Mouse (Mus musculus) left cerebral cortex, postnatal 14 days (tissue): ENCODE results near the gene Cstad. TPM values are rescaled to one million over a fixed set of nuclear protein-coding genes. Genes with fewer than 3 reads are reported as not detected.

Experiments
- DNase-seq, 2 experiments: peaks; one replicate each; pipeline ENCODE4 v3.0.0; 2021 to 2022; ENCODE audit warnings: low spot score in 2 of 2, mixed read lengths in 1 of 2
- intact Hi-C: fragments of 180-260 bp; cut with DNase I; formaldehyde crosslinking; loops from one replicate; pipeline ENCODE4 v1.15.1; 2025
- total RNA-seq, 2 experiments: library from RNA; stranded (reverse); gene quantifications; 2 replicates each; pipeline ENCODE4 v1.2.3; 2021

Cstad gene
- total RNA-seq, 2 experiments from 2014 or later, result 3.4 to 4.5 TPM

DNA sequence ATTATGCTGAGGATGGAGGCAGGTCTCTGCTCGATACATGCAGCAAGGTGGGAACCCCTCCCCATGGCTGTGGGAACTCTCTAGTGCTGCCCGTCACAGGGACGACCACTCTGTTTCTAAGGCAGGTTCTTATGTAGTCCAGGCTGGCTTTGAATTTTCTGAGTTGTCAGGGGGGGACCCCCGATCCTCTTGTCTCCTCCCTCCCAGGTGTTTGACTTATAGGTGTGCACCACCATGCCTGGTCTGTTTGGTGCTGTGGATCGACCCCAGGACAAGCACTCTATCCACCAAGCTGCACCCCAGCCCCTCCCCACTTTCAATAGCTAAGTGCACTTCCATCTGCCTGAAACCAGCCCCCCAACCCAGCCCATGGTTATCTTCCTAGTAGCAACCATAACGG lies 1.9 kb upstream of the Cstad start:
- intact Hi-C loops, result no loop called here
- no peak for DNase-seq

DNA sequence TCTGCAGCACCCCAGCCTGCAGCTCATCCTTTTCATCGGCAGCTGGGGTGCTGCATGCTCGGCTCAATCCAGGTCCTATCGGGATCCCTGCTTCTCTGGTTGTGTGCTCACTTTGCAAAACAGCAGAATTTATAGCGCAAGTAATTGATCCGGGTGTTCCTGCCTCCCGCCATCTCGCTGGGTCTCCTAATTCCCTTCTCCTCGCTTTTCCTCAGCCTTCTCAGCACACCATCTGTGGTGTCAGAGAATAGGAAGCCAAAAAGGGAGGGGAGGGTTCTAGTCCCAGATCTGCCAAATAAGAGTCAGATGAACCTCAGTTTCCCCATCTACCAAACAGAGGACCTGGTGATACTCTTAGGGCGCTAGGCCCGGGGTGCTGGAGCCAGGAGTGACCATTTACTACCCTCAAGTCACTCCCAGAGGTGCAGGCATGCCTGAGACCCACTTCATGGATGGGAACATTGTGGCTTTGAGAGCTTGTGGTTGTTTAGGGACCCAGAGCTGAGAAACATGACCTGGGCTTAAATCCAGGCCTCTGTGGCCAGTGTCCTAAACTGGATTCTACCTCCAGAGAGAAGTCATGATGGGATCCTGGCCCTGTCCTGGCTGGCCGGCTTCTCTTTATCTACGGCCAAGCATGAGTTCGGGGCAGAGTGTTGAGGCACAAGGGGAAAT lies 1.1 kb upstream of the Cstad start:
- DNase-seq, result peak in 1 of 2 experiments; percentile 48
- intact Hi-C loops, result loop anchor here (2.0 kb wide), 1 partner anchor 121 kb away; no protein-coding TSS in a partner anchor

DNA sequence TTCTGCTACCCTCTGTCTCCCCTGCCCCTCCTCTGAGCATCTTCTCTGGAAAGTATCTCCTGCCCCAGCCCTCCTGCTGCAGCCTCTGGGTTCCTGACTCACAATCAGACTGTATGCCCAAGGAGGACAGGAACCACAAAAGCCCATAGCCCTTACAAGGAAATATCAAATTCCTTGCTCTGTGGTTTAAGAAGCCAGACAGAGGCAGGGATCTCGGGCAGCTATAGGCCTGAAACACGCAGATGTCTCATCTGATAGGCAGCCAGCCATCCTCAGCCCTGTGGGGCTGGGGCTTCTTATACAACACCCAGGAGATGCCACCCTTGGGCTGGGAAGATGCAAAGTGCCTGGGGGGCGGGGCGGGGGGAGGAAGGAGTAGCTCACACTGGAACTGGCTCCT lies 956 bp downstream of the Cstad start:
- DNase-seq, result no peak
- intact Hi-C loops, result loop anchor here (2.0 to 5.0 kb wide), 2 partner anchors 112 to 123 kb away; no protein-coding TSS in a partner anchor

DNA sequence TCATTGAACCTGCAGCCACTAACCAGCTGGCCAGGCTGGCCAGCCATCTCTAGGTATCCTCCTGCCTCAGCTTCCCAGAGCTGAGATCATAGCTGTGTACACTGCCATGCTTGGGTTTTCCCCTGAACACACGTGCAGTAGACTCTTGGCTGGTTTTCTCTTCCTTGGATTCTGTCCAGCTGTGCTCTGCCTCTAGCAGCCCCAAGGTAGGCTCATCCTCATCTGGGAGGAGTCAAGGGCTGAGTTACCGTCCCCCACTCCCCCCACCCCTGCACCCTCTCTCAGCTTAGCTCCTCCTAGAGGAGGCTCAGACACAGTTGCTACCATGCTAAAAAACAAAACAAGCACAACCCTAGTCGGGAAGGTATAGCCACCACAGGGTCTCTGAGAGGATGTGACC lies 4.8 kb downstream of the Cstad start:
- no peak for DNase-seq
- intact Hi-C loops, result loop anchor here (5.0 kb wide), 3 partner anchors 97 to 193 kb away; no protein-coding TSS in a partner anchor

DNA sequence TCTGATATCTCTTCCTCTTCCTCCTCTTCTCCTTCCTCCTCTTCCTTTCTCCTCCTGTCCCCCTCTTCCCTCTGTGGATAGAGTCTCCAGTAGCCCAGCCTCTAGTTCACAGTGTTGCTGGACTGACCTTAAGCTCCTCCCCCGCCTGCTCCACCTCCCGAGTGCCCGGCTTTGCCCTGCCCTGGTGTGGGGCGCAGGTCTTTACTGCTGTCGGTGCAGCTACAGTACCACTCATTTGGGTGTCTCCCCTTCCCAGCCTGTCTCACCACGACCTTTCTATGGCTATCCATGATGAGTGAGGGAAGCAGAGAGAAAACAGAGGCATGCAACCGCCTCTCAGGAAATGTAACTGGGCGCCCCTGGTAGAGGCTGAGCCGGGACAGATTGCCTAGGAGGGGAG lies 5.5 kb downstream of the Cstad start:
- intact Hi-C loops, result loop anchor here (5.0 kb wide), 2 partner anchors 98 to 192 kb away; no protein-coding TSS in a partner anchor
- no peak for DNase-seq

DNA sequence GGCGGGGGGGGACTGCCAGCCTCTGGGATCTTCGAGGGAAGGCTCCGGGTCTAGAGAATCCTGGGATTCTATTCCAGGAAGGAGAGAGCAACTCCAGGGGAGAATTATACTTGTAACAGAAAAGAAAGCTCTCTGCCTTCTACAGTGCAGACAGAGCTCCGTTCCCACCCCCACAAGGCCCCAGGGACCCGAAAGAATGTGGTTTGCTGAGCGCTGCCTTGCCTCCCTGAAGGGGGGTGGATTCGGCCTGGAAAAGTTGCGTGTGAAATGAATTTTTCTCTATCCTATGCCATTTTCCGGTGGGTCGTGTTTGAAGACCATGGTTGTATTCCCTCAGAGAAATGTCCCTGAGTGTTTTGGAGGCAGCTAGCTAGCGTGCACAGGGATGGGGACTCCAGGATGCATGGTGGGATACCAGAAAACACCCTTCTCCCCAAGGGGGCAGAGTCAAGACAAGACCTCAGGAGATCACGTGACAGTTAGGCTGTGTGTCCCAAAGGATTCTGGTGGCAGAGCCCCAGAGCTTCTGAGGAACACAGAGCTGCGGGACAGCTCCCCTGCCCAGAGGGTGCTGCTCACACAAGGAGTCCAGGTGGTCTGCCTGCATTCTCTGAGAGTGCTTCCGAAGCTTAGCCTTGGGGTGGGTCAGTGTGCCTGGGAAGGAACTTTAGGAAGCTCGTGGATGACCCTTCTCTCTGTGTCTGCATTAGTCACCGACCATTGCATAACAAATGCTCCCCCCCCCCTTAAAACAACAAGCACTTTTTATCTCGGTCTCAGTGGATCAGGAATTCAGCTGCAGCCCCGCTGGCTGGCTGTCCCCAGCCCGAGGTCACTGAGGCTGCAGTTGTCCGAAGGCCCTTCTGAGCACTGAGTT lies 6.4 kb downstream of the Cstad start:
- peak in 1 of 2 experiments; percentile 45 for DNase-seq
- intact Hi-C loops, result loop anchor here (5.0 kb wide), 2 partner anchors 99 to 191 kb away; no protein-coding TSS in a partner anchor

DNA sequence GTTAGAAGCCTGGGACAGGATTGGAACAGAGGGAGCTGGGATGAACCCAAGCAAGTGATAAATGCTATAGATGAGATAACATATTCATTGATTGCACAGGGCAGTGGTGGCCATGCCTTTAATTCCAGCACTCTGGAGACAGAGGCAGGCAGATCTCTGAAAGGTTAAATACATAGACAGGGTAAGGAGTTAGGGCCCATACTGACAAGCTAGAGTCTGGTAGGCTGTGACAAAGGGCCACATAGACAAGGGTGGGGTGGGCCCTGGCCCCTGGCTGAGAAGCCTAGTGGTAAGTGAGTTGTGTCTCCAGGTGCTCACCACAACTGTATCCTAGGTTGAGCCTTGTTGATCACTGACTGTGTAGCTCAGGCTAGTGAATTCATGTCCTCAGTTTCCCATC lies 7.6 kb downstream of the Cstad start:
- intact Hi-C loops, result loop anchor here (5.0 kb wide), 2 partner anchors 100 to 190 kb away; no protein-coding TSS in a partner anchor
- DNase-seq, result no peak

DNA sequence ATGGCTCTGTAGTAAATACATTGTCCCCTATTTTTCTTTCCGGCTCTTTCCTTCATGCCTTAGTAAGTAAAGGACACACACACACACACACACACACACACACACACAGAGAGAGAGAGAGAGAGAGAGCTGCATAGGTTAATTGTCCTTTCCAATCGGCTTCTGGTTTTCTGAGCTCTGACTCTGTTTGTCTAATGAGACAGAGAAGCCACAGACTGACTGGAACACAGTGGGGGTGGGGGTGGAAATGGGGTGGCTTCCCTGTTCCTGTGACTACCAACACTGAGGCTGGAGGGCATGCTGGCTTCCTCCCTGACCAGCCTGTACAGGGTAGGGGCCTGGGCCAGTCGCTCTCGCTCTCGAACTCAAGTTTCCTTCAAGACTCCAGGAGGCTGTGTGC lies 8.9 kb downstream of the Cstad start:
- intact Hi-C loops, result loop anchor here (5.0 kb wide), 2 partner anchors 101 to 189 kb away; no protein-coding TSS in a partner anchor
- no peak for DNase-seq

DNA sequence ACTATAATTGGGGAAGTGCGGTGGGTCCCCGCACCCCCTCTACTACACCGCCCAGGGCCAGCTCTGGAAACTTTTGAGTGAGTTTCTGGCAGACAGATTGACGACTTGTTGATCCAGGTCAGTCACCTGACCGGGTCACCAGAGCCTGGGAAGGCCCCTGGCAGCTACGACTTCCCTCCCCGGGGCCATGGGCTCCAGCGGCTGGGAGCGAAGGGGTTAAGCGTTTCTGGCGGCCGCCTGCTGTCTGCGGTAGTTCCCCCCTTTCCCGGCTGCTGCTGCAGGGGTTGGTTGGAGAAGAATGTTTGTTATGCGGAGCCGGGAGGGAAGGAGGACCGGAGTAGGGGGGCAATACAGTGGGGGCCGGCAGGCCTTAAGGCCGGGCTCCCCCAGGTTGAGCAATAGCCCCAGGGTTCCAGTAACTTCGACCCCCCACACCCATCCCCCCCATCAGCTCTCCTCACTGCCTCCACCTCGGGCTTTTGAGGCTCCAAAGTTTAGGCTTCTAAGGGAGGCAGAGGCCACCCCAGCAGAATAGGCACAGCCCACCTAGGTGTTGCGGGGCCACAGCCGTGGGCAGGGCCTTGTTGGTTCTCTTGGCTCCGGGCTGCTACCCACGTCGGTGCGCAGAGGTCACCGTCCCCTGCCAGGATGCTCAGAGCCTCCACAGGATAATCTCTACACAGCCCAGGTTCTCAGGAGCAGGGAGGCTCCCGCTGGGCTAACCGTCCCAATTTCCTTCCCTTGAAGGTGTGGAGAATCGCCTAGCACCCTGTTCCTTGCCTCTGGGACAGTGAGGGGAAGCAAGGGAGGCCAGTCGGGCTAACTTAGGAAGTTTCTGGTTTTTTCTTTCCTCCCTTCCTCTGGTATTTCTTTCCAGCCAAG lies 10.3 kb downstream of the Cstad start:
- no peak for DNase-seq
- intact Hi-C loops, result loop anchor here (5.0 kb wide), 2 partner anchors 103 to 187 kb away; no protein-coding TSS in a partner anchor

DNA sequence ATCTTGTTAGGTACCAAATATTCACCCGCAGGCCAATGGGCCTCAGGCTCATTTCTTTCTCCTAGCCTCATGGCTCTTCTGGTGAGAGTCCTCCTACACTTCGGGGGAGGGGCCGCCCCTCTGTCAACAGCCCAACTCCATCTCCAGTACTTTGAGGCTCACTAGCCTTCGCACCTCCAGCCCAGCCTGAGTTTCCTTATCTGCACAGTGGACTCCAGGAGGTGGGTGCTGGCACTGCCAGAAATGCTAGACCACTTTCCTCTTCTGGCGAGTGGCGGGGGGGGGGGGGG lies 10.9 kb downstream of the Cstad start:
- intact Hi-C loops, result no loop called here
- no peak for DNase-seq

DNA sequence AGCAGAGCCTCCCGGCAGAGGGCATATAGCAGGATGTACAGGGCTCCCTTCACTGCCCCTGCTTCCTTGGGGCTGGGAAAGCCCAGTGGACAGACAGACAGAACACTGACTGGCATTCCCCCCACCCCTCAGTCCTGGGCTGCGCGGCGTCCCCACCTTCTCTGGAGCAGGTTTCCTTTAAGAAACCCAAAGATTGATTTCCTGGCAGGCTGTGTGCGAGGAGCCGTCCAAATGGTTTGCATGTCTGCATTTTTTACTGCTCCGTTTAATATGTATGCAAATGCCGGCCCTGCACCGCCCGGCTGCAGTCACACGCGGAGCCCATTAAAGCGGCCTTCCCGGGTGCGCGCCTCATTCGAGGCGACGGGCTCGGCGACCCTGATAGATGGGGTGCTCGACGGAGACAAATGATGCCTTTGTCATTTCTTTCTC lies 11.8 kb downstream of the Cstad start:
- DNase-seq, result no peak
- intact Hi-C loops, result no loop called here

DNA sequence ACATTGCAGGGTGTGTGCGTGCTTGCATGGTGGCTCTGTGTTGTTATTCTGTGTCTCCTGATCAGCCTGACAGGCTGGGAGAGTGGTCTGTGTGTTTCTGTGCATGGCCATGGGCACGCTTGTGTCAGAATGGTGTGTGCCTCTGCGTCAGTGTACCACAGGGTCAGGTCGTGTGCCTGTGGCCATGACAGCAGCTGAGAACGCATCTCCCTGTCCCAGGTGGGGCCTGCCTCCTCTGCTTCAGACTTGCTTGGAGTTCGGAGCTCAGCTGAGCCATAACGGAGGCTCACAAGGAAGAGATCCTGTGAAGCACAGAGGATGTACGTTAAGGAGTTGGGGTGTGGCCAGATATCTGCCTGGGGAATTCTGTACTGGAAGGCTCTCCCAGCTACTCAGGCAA lies 13.1 kb downstream of the Cstad start:
- DNase-seq, result no peak
- intact Hi-C loops, result no loop called here

DNA sequence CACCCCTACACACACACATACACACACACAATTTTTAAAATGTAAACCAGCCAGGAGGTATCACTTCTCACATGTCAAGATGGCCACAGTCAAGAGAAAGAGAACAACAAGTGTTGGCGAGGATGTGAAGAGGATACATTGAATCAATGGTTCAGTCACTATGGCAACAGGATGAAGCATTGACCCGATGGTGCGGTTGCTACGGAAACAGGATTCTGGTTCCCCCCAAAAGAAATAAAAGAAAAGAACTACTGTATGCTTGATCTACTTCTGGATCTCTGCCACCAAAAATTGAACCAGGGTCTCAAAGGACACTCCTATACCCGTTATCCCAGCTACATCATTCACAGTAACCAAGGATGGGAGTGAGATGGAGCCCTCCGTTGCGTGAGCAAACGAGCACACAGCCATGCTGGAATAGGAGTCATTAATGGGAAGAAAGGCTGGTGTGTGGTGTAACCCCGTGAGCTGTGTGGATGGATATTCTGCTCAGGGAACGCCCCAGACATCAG lies 13.9 kb downstream of the Cstad start:
- intact Hi-C loops, result no loop called here
- no peak for DNase-seq

DNA sequence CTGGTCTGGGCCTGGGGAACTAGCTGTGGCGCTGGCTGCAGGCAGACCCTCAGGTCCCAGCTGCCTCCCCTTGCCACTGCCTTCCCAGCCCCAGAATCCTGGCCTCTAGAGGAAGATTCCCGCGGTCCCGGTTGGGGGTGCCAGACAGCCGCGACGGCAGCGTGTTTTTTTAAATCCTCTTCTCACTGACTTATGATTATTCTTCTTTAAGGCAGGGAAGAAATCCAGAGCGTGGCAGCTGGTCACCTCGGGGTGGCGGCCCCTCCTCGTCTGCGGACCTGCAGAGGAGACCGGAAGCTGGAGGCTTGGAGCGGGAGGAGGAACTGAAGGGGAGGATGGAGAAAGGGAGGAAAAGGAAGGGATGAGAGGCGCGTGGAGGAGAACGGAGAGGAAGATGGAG lies 18.7 kb downstream of the Cstad start:
- intact Hi-C loops, result no loop called here
- DNase-seq, result peak; percentile 67 to 71

DNA sequence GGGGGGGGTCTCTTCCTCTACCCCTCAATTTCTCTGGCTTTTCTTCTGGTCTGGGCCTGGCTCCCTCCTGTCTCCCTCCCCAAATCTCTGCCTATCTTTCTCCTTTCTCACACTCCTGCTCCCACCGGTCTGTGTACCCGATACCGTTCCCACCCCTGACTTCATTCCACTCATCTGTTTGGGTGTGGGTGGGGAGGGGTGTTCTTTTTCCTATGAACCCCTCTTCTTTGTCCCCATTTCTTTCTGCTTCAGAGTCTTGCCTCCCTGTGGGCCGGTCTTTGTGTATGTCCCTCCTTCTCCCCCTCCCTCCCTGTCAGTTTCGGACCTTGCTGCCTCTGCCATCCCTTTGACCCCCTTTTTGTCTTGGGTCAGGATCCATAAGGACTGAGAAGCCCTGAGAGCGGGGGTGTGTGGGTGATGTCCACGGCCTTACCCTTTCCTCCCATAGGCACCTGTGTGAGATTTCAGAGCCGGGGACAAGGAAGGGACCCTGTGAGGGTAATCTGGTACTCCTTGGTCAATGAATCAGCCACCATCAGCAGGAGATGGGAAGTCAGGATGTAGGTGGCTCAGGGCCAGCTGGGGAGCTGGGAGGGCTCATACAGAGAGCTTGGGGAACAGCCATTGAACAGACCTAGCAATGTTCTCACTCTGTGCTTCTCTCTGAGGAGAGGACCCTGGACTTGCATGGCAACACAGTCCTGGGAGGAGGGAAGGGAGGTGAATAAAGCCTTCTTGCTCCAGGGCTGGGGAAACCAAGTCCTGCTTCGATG lies 19.5 kb downstream of the Cstad start:
- intact Hi-C loops, result no loop called here
- DNase-seq, result no peak

DNA sequence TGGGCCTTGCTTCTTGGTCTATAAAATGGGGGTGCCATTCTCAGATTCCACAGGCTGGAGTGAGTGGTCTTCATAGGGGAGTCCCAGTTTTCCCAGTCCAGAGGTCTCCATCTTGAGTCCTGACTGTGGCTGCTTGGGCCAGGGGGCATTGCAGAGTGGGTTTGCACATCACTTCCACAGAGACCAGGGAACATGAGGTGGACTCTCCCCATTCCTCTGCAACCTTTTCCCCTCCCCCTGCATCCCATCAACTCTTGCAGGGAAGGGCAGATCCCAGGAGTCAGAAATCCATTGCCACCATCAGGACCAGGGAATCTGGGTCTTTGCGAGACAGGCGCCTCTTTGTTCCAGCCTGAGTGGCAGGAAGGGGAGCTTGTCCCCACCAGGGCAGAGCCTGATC lies 21.0 kb downstream of the Cstad start:
- DNase-seq, result no peak
- intact Hi-C loops, result no loop called here

DNA sequence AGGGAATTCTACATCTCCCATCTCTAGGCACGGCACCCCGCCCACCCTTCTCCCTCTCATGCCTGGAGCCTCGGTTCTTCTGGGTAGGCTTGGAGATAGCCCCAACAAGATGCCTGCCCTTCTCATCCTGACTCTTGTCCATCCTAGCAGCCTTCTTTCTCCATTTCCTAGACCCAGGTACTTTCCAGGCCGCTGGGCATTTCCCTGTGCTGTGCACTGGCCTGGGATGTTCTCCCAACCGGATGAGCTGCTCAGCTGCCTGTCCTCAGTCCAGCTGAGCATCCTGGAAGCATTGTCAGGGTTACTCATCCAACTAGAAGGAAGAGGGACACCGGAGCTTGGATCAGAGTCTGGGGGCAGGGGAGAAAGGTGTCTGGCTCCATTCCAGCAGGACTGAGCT lies 21.6 kb downstream of the Cstad start:
- intact Hi-C loops, result no loop called here
- DNase-seq, result no peak

DNA sequence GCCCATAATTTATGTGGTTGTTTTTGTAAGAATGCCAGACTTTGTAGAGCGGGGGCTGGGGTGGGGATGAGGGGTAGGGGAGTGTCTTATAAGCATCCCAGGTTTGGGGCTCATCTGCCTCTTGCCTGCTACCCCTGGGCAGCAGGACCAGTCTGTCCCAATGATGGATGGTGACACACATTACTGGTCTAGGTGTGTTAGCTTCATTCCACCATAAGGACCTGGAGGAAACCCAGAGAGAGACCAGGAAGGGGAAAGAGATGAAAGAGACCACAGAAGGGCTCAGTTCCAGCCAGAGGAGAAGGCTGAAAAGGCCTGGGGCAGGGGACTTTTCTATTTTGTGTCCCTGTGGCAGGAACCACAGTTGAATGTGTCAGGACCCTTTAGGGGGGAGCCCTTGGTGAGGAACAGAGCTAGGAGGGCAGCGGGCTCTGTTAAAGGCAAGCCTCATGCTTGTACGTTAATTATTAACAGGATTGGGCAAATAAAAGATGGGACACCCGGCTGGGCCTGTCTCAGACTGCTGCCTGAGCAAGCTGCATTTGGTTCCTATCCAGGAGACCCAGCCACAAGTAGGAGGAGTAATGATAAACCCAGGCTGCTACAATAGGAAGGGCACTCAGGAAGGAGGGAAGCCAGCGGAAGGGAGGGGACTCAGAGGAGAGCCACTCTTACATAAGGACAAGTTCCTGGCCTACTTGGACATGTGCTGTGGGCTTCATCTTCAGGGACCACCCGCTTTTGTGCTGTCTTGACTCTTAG lies 23.8 kb downstream of the Cstad start:
- DNase-seq, result no peak
- intact Hi-C loops, result no loop called here
